Mouse (Mus musculus): ENCODE results near the gene Naa50.
A peak's percentile ranks its signal among the peaks of the same experiment; 100 is the strongest.

Gene Naa50

GRCm38 (mm10) chr16:44139536-44140185 lies at the start of gene Naa50, which contains the start of gene Atp6v1a:
TSS of gene Naa50 (plus strand) at chr16:44139830.
TSS of gene Atp6v1a (minus strand) at chr16:44139705.
- peak; percentile 83 for DNase-seq (ENCODE audit: low spot score)

- no peak for DNase-seq (ENCODE audit: low spot score)
Observed at GRCm38 (mm10) chr16:44099377-44099776, 40.3 kb upstream of the Naa50 start.

- no peak for DNase-seq (ENCODE audit: low spot score)
Observed at GRCm38 (mm10) chr16:44101181-44101710, 38.4 kb upstream of the Naa50 start.

GRCm38 (mm10) chr16:44102925-44103324 lies 36.7 kb upstream of the Naa50 start:
- no peak for DNase-seq (ENCODE audit: low spot score)

GRCm38 (mm10) chr16:44103806-44104766 lies 35.5 kb upstream of the Naa50 start:
- no peak for DNase-seq (ENCODE audit: low spot score)

GRCm38 (mm10) chr16:44105211-44105610 lies 34.4 kb upstream of the Naa50 start:
- DNase-seq (ENCODE audit: low spot score) = no peak

- DNase-seq (ENCODE audit: low spot score) = no peak
Observed at GRCm38 (mm10) chr16:44109002-44109401, 30.6 kb upstream of the Naa50 start.

GRCm38 (mm10) chr16:44119753-44120501 lies 19.7 kb upstream of the Naa50 start:
- DNase-seq (ENCODE audit: low spot score) = no peak

- DNase-seq (ENCODE audit: low spot score) = no peak
Observed at GRCm38 (mm10) chr16:44122122-44122521, 17.5 kb upstream of the Naa50 start.

GRCm38 (mm10) chr16:44122574-44122973 lies 17.1 kb upstream of the Naa50 start:
- no peak for DNase-seq (ENCODE audit: low spot score)

- no peak for DNase-seq (ENCODE audit: low spot score)
Observed at GRCm38 (mm10) chr16:44122982-44123725, 16.5 kb upstream of the Naa50 start.

- no peak for DNase-seq (ENCODE audit: low spot score)
Observed at GRCm38 (mm10) chr16:44123786-44124185, 15.8 kb upstream of the Naa50 start.

GRCm38 (mm10) chr16:44124713-44125112 lies 14.9 kb upstream of the Naa50 start:
- no peak for DNase-seq (ENCODE audit: low spot score)

GRCm38 (mm10) chr16:44125436-44125835 lies 14.2 kb upstream of the Naa50 start:
- no peak for DNase-seq (ENCODE audit: low spot score)

- no peak for DNase-seq (ENCODE audit: low spot score)
Observed at GRCm38 (mm10) chr16:44126437-44126836, 13.2 kb upstream of the Naa50 start.

GRCm38 (mm10) chr16:44132300-44132699 lies 7.3 kb upstream of the Naa50 start:
- no peak for DNase-seq (ENCODE audit: low spot score)

- no peak for DNase-seq (ENCODE audit: low spot score)
Observed at GRCm38 (mm10) chr16:44133187-44133586, 6.4 kb upstream of the Naa50 start.

GRCm38 (mm10) chr16:44136511-44137021 lies 3.1 kb upstream of the Naa50 start:
- DNase-seq (ENCODE audit: low spot score) = no peak

GRCm38 (mm10) chr16:44138377-44138978 lies 1.2 kb upstream of the Naa50 start:
- no peak for DNase-seq (ENCODE audit: low spot score)

- peak; percentile 92 for DNase-seq (ENCODE audit: low spot score)
Observed at GRCm38 (mm10) chr16:44138979-44139535, 573 bp upstream of the Naa50 start.
